Mouse (Mus musculus) urinary bladder, adult 18-20 months (tissue): Measurements from ENCODE around the gene Sh3rf3.

ENCODE experiments used
- DNase-seq, 2 experiments: peaks; one replicate each; pipeline ENCODE4 v3.0.0; 2022; ENCODE audit warnings: low spot score in 2 of 2, mixed read lengths in 2 of 2

The Sh3rf3 gene

GRCm38 (mm10) chr10:59166104-59166944 lies 353.2 kb downstream of the Sh3rf3 start:
- DNase-seq, result peak; percentile 17 to 29

DNA sequence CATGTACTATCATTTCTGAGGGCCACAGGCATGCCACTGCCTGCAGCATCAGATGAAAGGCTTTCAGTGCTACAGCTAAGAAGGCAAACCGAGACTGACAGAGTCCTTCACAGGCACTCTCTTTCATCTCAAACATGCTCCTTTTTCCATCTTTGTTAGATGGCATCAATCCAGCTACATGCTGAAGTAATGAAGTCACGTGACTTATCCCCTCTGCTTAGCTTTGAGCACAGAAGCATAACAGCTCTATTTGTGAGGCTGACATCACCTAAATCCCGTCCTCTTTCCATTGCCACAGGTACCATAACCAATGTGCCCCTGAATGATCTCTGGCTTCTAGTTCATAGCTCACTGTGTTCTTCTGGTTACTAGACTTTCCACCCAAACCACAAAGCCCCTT lies 357.9 kb downstream of the Sh3rf3 start:
- DNase-seq, result no peak

GRCm38 (mm10) chr10:59172539-59172938 lies 359.4 kb downstream of the Sh3rf3 start:
- no peak for DNase-seq

DNA sequence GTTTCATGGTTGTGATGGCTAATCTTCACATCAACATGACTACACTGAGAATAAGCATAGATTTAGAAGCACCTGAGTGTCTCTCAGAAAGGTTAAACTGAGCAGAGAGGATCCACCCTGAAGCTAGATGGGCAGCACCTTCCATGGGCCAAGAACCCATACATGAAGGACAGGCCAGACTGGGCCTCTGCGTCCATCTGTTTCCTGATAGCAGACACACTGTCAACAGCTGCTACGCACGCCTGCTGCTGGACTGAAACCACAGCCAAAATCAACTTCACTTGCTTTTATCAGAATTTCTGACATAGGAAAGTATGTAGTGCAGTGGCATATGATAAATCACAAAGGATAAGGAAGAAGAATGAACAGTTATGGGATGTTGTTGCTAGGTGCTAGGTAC lies 366.5 kb downstream of the Sh3rf3 start:
- no peak for DNase-seq

DNA sequence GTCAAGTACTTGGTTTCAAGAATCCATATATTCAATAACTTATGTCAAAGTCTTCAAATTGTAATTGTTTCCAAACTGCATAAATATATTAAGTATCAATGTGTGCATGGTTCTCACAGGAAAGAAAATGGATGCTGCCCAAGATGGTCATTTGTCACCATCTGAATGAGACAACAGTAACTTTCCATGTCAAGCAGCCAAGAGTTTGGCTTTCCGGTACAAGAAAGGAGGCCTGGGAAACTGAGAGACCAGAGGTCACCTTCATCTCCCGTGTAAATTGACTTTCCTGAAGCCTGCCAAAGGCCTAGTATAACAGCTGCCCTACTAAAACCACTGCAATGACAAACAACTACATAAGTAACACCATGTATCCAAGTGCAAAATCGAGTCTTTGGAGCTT lies 369.1 kb downstream of the Sh3rf3 start:
- DNase-seq, result no peak
